Mouse (Mus musculus) Patski (cell line): ENCODE measurements around the gene Adamts16. TPM values are rescaled to one million over a fixed set of nuclear protein-coding genes. Genes with fewer than 3 reads are reported as not detected.

Source experiments
- ATAC-seq: fragments of 100-300 bp; one replicate; pipeline ENCODE4 v1.8.0; 2021
- CTCF ChIA-PET: fragments of 350-600 bp; sonication (Branson Sonifier 250); formaldehyde crosslinking; loops from one replicate; lab custom pipeline; 2022; ENCODE audit warnings: inconsistent platforms; lab: Charles Lee
- POLR2A ChIA-PET: fragments of 350-600 bp; sonication (Branson Sonifier 250); formaldehyde crosslinking; loops from one replicate; lab custom pipeline; 2022; ENCODE audit warnings: antibody characterized with exemption, inconsistent platforms; lab: Charles Lee
- DNase-seq: peaks from one replicate; pipeline ENCODE4 v3.0.0-alpha.2; 2011; ENCODE audit warnings: low read depth, low spot score
- H3K27me3 ChIP-seq: fragments of 371-371 bp; one replicate; pipeline ENCODE4 v1.5.1; 2021
- CTCF ChIP-seq: fragments of 100-300 bp; IDR thresholded peaks from one replicate; pipeline ENCODE4 v1.5.1; 2021
- in situ Hi-C: fragments of 300-500 bp; cut with MboI; formaldehyde crosslinking; loops from 3 replicates; pipeline ENCODE4 v1.11.1; 2018; ENCODE audit warnings: low pct_unique_long_range_greater_than_20kb, mixed read lengths
- polyA plus RNA-seq: library from polyadenylated mRNA; unstranded; gene quantifications from one replicate; pipeline ENCODE4 v1.2.3, GENCODE M21; 2021

The Adamts16 gene
- polyA plus RNA-seq, 1 experiment from 2014 or later = 0.05 TPM

- no peak for ATAC-seq
- TF ChIP-seq CTCF = no peak
- H3K27me3 ChIP-seq = no peaks in the 10 kb centered on the region
- ChIA-PET POLR2A (no interaction called here), CTCF (interaction anchor here (1.4 to 3.2 kb wide), 3 partner anchors 13 to 127 kb away, joined by 3 to 10 read pairs (median 8); no protein-coding TSS in a partner anchor)
- in situ Hi-C loops = no loop called here
- DNase-seq = no peak
Measured at GRCm38 (mm10) chr13:70771100-70771499, 70.5 kb downstream of the Adamts16 start.

- in situ Hi-C loops = loop anchor here (5.0 to 10.0 kb wide), 2 partner anchors 127 to 226 kb away; no protein-coding TSS in a partner anchor
- DNase-seq (no peak), ATAC-seq (no peak)
- POLR2A ChIA-PET = interaction anchor here (0.7 kb wide), 1 partner anchor 25 kb away, joined by 3 read pairs; no protein-coding TSS in a partner anchor
- TF ChIP-seq CTCF = no peak
- H3K27me3 ChIP-seq = no peaks in the 10 kb centered on the region
- CTCF ChIA-PET = interaction anchor here (0.8 to 3.2 kb wide), 4 partner anchors 9 to 125 kb away, joined by 3 to 10 read pairs (median 5); no protein-coding TSS in a partner anchor
Measured at GRCm38 (mm10) chr13:70769156-70769555, 72.5 kb downstream of the Adamts16 start.

DNA sequence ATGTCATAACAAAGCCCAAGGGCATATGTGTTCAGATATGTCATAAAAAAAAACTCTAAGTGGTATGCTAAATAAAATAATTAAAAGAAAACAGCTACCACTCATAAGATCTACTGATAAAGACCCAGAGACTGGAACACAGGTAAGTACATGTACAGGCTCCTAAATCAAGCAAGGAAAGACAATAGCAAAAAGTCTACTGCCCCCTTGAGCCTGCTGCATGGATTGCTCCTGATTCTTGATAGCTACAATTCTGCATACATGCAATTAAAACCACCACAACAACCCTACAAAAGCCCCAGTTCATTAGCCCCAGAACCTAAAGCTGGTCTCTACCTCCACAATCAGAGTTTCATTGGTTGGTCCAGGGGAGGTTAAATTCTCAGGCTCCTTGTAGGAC is 74.1 kb downstream of the Adamts16 start:
- no peak for ATAC-seq
- CTCF ChIA-PET = interaction anchor here (0.8 to 2.6 kb wide), 20 partner anchors 11 to 162 kb away, joined by 3 to 30 read pairs (median 4); no protein-coding TSS in a partner anchor
- POLR2A ChIA-PET = interaction anchor here (1.1 kb wide), 1 partner anchor 123 kb away, joined by 4 read pairs; no protein-coding TSS in a partner anchor
- in situ Hi-C loops = loop anchor here (5.0 to 10.0 kb wide), 2 partner anchors 125 to 227 kb away; no protein-coding TSS in a partner anchor
- DNase-seq = no peak
- no peaks in the 10 kb centered on the region for H3K27me3 ChIP-seq
- TF ChIP-seq CTCF = peak; percentile 75

DNA sequence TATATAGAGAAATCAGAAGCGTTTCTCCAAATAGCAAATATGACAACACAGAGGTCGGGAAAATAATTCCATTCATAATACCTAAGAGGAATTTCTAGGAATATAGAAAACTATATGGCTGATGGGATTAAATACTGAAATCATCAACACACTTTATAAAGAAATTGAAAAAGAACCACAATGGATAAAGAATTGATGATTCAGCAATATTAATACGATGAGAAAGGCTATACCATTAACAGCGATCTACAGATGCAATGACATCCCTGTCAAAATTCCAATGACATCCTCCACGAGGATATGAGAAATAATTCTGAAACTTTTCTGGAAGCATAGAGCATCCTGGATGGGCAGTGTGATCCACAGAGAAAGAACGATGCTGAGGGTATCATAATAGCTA is 76.9 kb downstream of the Adamts16 start:
- ChIA-PET CTCF (no interaction called here), POLR2A (interaction anchor here (0.7 kb wide), 1 partner anchor 39 kb away, joined by 3 read pairs; no protein-coding TSS in a partner anchor)
- no peak for TF ChIP-seq CTCF
- ATAC-seq (no peak), DNase-seq (no peak)
- H3K27me3 ChIP-seq = no peaks in the 10 kb centered on the region
- in situ Hi-C loops = loop anchor here (5.0 to 10.0 kb wide), 2 partner anchors 122 to 230 kb away; no protein-coding TSS in a partner anchor

DNA sequence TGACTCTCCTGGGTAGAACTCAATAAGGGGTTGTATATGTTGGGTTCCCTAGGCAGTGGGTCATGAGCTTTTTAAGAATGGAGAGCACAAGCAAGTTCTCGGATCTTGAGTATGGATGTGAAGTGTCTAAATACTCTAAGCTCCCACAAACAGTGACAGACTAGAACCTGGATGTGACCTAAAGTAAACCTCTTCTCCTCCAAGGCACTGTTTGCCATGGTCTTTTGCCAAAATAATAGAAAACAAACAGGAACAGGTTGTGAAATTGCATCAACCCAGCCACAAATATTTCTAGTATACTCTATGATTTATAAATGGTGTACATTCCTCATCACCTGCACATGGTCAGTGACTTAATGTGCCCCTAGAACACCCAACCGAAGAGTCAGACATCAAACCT is 79.0 kb downstream of the Adamts16 start:
- in situ Hi-C loops = loop anchor here (10.0 kb wide), 1 partner anchor 232 kb away; no protein-coding TSS in a partner anchor
- DNase-seq = no peak
- H3K27me3 ChIP-seq = no peaks in the 10 kb centered on the region
- POLR2A ChIA-PET = no interaction called here
- ATAC-seq = no peak
- CTCF ChIA-PET = interaction anchor here (0.7 to 1.8 kb wide), 4 partner anchors 9 to 119 kb away, joined by 3 to 6 read pairs (median 3); no protein-coding TSS in a partner anchor
- TF ChIP-seq CTCF = no peak

DNA sequence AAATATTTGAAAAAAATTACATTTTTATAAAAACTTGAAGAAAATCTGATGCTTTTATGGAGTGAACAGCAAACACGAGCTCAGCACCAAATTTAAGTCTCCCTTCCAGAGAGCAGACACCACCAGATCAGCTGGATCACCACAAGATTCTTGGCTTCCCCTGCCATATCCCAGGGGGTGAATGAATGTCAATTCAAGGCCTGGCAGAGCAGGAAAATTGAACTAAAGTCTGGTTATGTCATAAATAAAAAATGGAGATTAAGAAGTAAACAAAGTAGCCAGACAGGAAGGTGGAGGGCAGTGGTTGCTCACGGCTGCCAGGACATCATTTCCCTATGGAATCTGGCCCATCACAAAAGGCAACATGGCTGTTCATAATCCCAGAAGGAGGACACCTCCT is 80.3 kb downstream of the Adamts16 start:
- DNase-seq (no peak), ATAC-seq (no peak)
- CTCF ChIA-PET = interaction anchor here (0.8 to 2.1 kb wide), 3 partner anchors 15 to 118 kb away, joined by 4 to 10 read pairs (median 6); no protein-coding TSS in a partner anchor
- no peaks in the 10 kb centered on the region for H3K27me3 ChIP-seq
- in situ Hi-C loops = loop anchor here (10.0 kb wide), 1 partner anchor 233 kb away; no protein-coding TSS in a partner anchor
- POLR2A ChIA-PET = no interaction called here
- TF ChIP-seq CTCF = no peak

GRCm38 (mm10) chr13:70760186-70760585 is 81.4 kb downstream of the Adamts16 start:
- ChIA-PET CTCF (interaction anchor here (2.1 kb wide), 1 partner anchor 13 kb away, joined by 10 read pairs; no protein-coding TSS in a partner anchor), POLR2A (interaction anchor here (0.6 kb wide), 1 partner anchor 253 kb away, joined by 3 read pairs; no protein-coding TSS in a partner anchor)

GRCm38 (mm10) chr13:70746294-70747008 is 95.2 kb downstream of the Adamts16 start:
- POLR2A ChIA-PET = no interaction called here
- in situ Hi-C loops = no loop called here
- CTCF ChIA-PET = interaction anchor here (3.3 kb wide), 1 partner anchor 14 kb away, joined by 10 read pairs; no protein-coding TSS in a partner anchor
- ATAC-seq (no peak), DNase-seq (no peak)
- no peak for TF ChIP-seq CTCF
- no peaks in the 10 kb centered on the region for H3K27me3 ChIP-seq

More at GRCm38 (mm10) chr13:70760186-70760585, 81.4 kb downstream of the Adamts16 start:
- TF ChIP-seq CTCF = no peak
- no peaks in the 10 kb centered on the region for H3K27me3 ChIP-seq
- in situ Hi-C loops = loop anchor here (10.0 kb wide), 1 partner anchor 235 kb away; no protein-coding TSS in a partner anchor
- DNase-seq (no peak), ATAC-seq (no peak)

DNA sequence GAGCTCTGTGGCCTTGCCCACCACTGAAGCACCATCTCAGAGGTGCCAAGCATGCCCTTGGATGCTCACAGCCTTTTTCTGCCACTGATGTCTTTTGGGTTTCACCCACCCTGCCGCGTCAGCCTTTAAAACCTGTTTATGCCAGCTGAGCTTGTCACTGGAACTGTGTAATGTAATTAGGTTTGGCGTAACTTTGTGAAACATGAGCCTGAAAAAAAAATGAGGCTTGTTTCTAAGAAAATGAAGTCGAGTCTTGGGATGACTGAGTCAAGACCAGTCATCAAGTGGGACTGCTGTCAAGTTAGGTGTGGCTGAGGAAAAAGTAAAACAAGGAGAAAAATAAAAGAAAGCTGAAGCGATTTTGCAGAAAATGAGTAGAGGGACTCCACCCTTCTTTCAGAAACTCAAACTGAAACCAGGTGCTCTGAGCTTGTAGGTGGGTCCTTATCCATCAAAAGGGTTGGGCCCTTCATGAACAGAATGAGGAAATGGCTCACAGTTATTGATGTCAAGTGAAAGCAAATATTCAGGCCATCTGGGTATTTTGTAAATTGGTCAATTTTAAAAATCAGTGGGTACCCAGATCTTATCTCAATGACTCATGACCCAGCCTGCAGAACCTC is 97.1 kb downstream of the Adamts16 start:
- in situ Hi-C loops = no loop called here
- no peak for DNase-seq
- ChIA-PET CTCF (interaction anchor here (1.2 to 2.7 kb wide), 5 partner anchors 10 to 23 kb away, joined by 3 to 8 read pairs (median 3); no protein-coding TSS in a partner anchor), POLR2A (interaction anchor here (1.2 kb wide), 1 partner anchor 12 kb away, joined by 3 read pairs; no protein-coding TSS in a partner anchor)
- no peak for TF ChIP-seq CTCF
- no peaks in the 10 kb centered on the region for H3K27me3 ChIP-seq
- no peak for ATAC-seq

DNA sequence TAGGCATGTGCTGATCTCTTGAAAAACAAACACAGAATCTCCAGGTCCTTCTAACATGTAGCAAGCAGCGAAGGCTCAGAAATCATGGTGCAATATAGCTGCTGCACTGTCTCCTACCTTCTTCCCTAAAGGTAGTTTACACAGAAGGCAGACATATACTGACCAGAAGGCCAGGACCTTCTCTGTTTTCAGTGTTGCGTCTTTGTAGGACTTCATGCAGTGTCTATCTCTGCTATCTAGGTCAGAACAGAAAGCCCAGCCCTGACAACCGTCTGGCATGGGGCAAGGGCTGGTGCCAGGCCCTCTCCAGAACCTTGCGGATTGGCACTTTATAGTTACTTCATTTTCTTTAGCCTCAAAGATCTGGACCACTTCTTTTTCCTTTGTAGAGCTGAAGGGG is 98.9 kb downstream of the Adamts16 start:
- ChIA-PET POLR2A (no interaction called here), CTCF (interaction anchor here (1.3 to 2.7 kb wide), 2 partner anchors 15 to 60 kb away, joined by 3 to 8 read pairs; no protein-coding TSS in a partner anchor)
- in situ Hi-C loops = no loop called here
- no peaks in the 10 kb centered on the region for H3K27me3 ChIP-seq
- ATAC-seq (no peak), DNase-seq (no peak)
- no peak for TF ChIP-seq CTCF
